11 mouse cellular contexts compared by ENCODE assay signal in genomic region chr4:58534141-58534571, GRCm38 (mm10). TPM values are rescaled to one million over a fixed set of nuclear protein-coding genes. Genes with fewer than 3 reads are reported as not detected.
DNase-seq lines count a peak whose midpoint lies in the region; ATAC-seq lines count a peak whose summit lies in the region.
"Had no signal": no experiment of that assay in that cellular context is flagged by ENCODE, and none has a peak within 500 bp of the region (broad histone marks: within the 10 kb centered on the region; RNA-seq: fewer than 3 reads in every experiment).

No protein-coding gene starts in this region.

- H3K9ac ChIP-seq in heart, embryonic 14.5 days (ENCODE audit: low read length) = 0 out of 2 replicates have a peak overlapping the region, but pooled peaks have one; percentile 16
- no peak overlapping the region for H3K9ac ChIP-seq in hindbrain, embryonic 15.5 days

- no peaks in the 10 kb centered on the region for H3K9me3 ChIP-seq in heart, embryonic 14.5 days (ENCODE audit: control insufficient read depth, low read length)
- H3K9me3 ChIP-seq in embryonic facial prominence, embryonic 10.5 days = 0 out of 2 replicates have a peak, but pooled peaks cover 2% of the 10 kb centered on the region
- no peaks in the 10 kb centered on the region for H3K9me3 ChIP-seq in hindbrain, embryonic 15.5 days

- no peak overlapping the region for H3K4me3 ChIP-seq in heart, embryonic 14.5 days (ENCODE audit: control insufficient read depth in 1 of 2, insufficient read depth in 1 of 2, low read depth in 1 of 2, low read length in 2 of 2)
- H3K4me3 ChIP-seq in embryonic facial prominence, embryonic 10.5 days = no peak overlapping the region
- H3K4me3 ChIP-seq in hindbrain, embryonic 15.5 days = no peak overlapping the region

- DNase-seq in heart, adult 18-20 months = no peak
- peak; percentile 42 for DNase-seq in embryonic facial prominence, embryonic 10.5 days (ENCODE audit: low spot score)
- peak; percentile 26 for DNase-seq in neural tube, embryonic 10.5 days (ENCODE audit: extremely low spot score, low spot score)
- DNase-seq in spleen, adult 12 weeks (ENCODE audit: low spot score) = no peak
- DNase-seq in cerebellum, adult 8-10 months = no peak
- no peak for DNase-seq in frontal cortex, postnatal 25 days (ENCODE audit: low spot score in 2 of 2)
- DNase-seq: cerebellum, adult 9-10 months; lung, postnatal 10 days had no signal

- H3K27ac ChIP-seq in heart, embryonic 14.5 days (replicated peaks in 1 of 2; ENCODE audit: control insufficient read depth in 1 of 2, insufficient read depth in 1 of 2, low read depth in 2 of 2, low read length in 2 of 2) = no peak overlapping the region
- no peak overlapping the region for H3K27ac ChIP-seq in embryonic facial prominence, embryonic 10.5 days (replicated peaks)
- H3K27ac ChIP-seq in hindbrain, embryonic 15.5 days (replicated peaks) = no peak overlapping the region

- H3K4me2 ChIP-seq in heart, embryonic 14.5 days (ENCODE audit: low read length) = peak overlapping the region; percentile 37
- peak overlapping the region; percentile 33; the same call in 1 of the 2 replicates for H3K4me2 ChIP-seq in hindbrain, embryonic 15.5 days

- H3K4me1 ChIP-seq in heart, embryonic 14.5 days (ENCODE audit: control insufficient read depth in 2 of 2, insufficient read depth in 2 of 2, low read length in 2 of 2) = peaks cover 11 to 16% of the 10 kb centered on the region in 2 experiments
- H3K4me1 ChIP-seq in embryonic facial prominence, embryonic 10.5 days = peaks cover 71% of the 10 kb centered on the region
- H3K4me1 ChIP-seq in hindbrain, embryonic 15.5 days (replicated peaks) = no peaks in the 10 kb centered on the region

- no peaks in the 10 kb centered on the region for H3K27me3 ChIP-seq in heart, embryonic 14.5 days (ENCODE audit: control insufficient read depth, insufficient read depth, low read length)
- H3K27me3 ChIP-seq in embryonic facial prominence, embryonic 10.5 days (replicated peaks; ENCODE audit: low read depth, poor library complexity, severe bottlenecking) = no peaks in the 10 kb centered on the region
- no peaks in the 10 kb centered on the region for H3K27me3 ChIP-seq in hindbrain, embryonic 15.5 days

- H3K36me3 ChIP-seq in heart, embryonic 14.5 days (ENCODE audit: control insufficient read depth, insufficient read depth, low read length) = no peaks in the 10 kb centered on the region
- H3K36me3 ChIP-seq in embryonic facial prominence, embryonic 10.5 days (replicated peaks) = peaks cover 31% of the 10 kb centered on the region
- no peaks in the 10 kb centered on the region for H3K36me3 ChIP-seq in hindbrain, embryonic 15.5 days

- WGBS in heart, embryonic 14.5 days = 24% methylated on average over 13 of the region's 13 CpGs
- WGBS in embryonic facial prominence, embryonic 10.5 days = 21% methylated on average over 13 of the region's 13 CpGs
- 25% methylated on average over 13 of the region's 13 CpGs for WGBS in hindbrain, embryonic 15.5 days

- no peak for ATAC-seq in heart, embryonic 14.5 days (ENCODE audit: insufficient number of reproducible peaks, insufficient read depth, low FRiP score, low read depth)
- no peak for ATAC-seq in hindbrain, embryonic 15.5 days (ENCODE audit: low FRiP score, low read depth)
- ATAC-seq: forebrain, embryonic 14.5 days had no signal

RNA-seq across cellular contexts. Expression of gene Lpar1, which starts 19.5 kb away (rescaled TPM):
- polyA plus RNA-seq in heart, embryonic 14.5 days (2014; fragmentation: Nextera tagmentation; extraction: Ambion mirVana) = 13.9 and 14.2 TPM in 2 replicates
- total RNA-seq in heart, adult 18-20 months (2021) = 1 to 10 TPM; 7.0 to 7.5 TPM
- 129 and 155 TPM in 2 replicates for polyA plus RNA-seq in embryonic facial prominence, embryonic 10.5 days (2016; fragmentation: Nextera tagmentation; extraction: Ambion mirVana)
- 20.4 and 23.2 TPM in 2 replicates for polyA plus RNA-seq in hindbrain, embryonic 15.5 days (2015; fragmentation: Nextera tagmentation; extraction: Ambion mirVana)

Comparison
In these comparisons a context has a peak if more than half of its experiments do, and no peak if none do; other contexts are left out.
1. DNase-seq: peak in embryonic facial prominence, embryonic 10.5 days (single experiment) and neural tube, embryonic 10.5 days (single experiment); none in heart, adult 18-20 months (0 of 2), spleen, adult 12 weeks (single experiment), cerebellum, adult 8-10 months (single experiment) and frontal cortex, postnatal 25 days (0 of 2).